Mouse (Mus musculus) intestine, embryonic 16.5 days (tissue): ENCODE data around the gene Wipf2. TPM values are rescaled to one million over a fixed set of nuclear protein-coding genes. Genes with fewer than 3 reads are reported as not detected.
A peak's percentile ranks its signal among the peaks of the same experiment; 100 is the strongest.

Experiments used
- ATAC-seq: fragments of 200-750 bp; cut with Nextera tagmentation; 2 replicates; pipeline ENCODE4 v1.8.0; 2017; ENCODE audit warnings: moderate TSS enrichment, moderate library complexity
- H3K27ac ChIP-seq: fragments of 300-500 bp; sonication (generic); 2 replicates; pipeline ENCODE4 v1.5.1; 2014; ENCODE audit warnings: mild to moderate bottlenecking, low read length
- H3K27me3 ChIP-seq: fragments of 300-500 bp; sonication (generic); replicated peaks from 2 replicates; pipeline ENCODE4 v1.6.1; 2014; ENCODE audit warnings: low read length, control low read depth, mixed read lengths; ENCODE audit not compliant: control insufficient read depth, insufficient read depth
- H3K36me3 ChIP-seq: fragments of 300-500 bp; sonication (generic); 2 replicates; pipeline ENCODE4 v1.6.1; 2014; ENCODE audit warnings: low read length, control low read depth; ENCODE audit not compliant: control insufficient read depth, insufficient read depth
- H3K4me1 ChIP-seq: fragments of 300-500 bp; sonication (generic); 2 replicates; pipeline ENCODE4 v1.6.1; 2014; ENCODE audit warnings: low read length, control low read depth, mixed read lengths; ENCODE audit not compliant: control insufficient read depth, insufficient read depth
- H3K4me2 ChIP-seq: fragments of 300-500 bp; sonication (generic); 2 replicates; pipeline ENCODE4 v1.6.1; 2014; ENCODE audit warnings: low read depth, low read length, control low read depth
- H3K4me3 ChIP-seq: fragments of 300-500 bp; sonication (generic); 2 replicates; pipeline ENCODE4 v1.5.1; 2014; ENCODE audit warnings: mild to moderate bottlenecking, low read length
- H3K9ac ChIP-seq: fragments of 300-500 bp; sonication (generic); 2 replicates; pipeline ENCODE4 v1.6.1; 2014; ENCODE audit warnings: low read depth, low read length
- H3K9me3 ChIP-seq: fragments of 300-500 bp; sonication (generic); 2 replicates; pipeline ENCODE4 v1.6.1; 2016; ENCODE audit warnings: low read length, control low read depth; ENCODE audit not compliant: control insufficient read depth
- WGBS: fragments of 180-500 bp; shearing (Covaris S2); extraction: QIAGEN DNeasy Blood & Tissue Kit; methylation state at CpG from one replicate; pipeline ENCODE4 v1.1.7; 2014; 5-methylcytosine and 5-hydroxymethylcytosine counted together
- polyA plus RNA-seq: library from polyadenylated mRNA; unstranded; fragments of >200 nt; fragmentation: Nextera tagmentation; extraction: Ambion mirVana; gene quantifications from 2 replicates; pipeline ENCODE4 v1.2.1, GENCODE M21; 2015

Wipf2 gene
- polyA plus RNA-seq, 1 experiment from 2014 or later: 3.4 TPM

DNA sequence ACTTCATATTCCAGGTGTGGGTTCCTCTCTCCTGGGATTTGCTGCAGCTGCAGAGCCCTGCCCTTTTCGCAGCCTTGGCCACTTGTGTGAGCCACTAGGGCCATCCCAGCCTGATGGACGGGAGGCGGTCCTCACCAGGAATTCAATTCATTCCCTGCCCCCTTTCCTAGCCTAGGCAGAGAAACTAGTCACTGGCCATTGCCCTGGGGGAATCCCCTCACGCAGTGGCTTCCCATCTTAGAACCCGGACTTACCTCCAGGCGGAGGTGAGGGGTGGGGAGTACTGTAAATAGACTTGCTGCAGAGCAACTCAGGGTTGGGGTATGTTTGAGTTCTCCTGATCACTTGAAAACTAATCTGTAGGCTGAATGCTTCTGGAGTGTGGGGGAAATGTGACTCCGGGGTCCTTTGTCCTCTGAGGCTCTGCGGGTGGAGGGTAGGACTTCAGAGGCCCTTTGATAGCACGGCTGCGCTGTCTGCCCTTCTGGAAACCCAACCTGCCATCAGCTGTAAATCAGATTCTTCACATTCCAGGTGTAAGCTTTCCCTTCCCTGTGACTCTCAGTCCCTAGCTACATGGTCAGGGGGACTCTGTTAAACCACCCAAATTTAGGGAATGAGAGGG, 39.3 kb downstream of the Wipf2 start:
- Histone ChIP-seq H3K4me1 (peaks cover 26% of the 10 kb centered on the region), H3K9ac (0 out of 2 replicates have a peak overlapping the region, but pooled peaks have one; percentile 11), H3K27ac (no peak overlapping the region), H3K27me3 (no peaks in the 10 kb centered on the region), H3K36me3 (peaks cover 12% of the 10 kb centered on the region; the same call in 1 of the 2 replicates), H3K4me3 (no peak overlapping the region), H3K9me3 (no peaks in the 10 kb centered on the region), H3K4me2 (no peak overlapping the region)
- no peak for ATAC-seq
- WGBS: 24% methylated on average over 10 of the region's 10 CpGs

DNA sequence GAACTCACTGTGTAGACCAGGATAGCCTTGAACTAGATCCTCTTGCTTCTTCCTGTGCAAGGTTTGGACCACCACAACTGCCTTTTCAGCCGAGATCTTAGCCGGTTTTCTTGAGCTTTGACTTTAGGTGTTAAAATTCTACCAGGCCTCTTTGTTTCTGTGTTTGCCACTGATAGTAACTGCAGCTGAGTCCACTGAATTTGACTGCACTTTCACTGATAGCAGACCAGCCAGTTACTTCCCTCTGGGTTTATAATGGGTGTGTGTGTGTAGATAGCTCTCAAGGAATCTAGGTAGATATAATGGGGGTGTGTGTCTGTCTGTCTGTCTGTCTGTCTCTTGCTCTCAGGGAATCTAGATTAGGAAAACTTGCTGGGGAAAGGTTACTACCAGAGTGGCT, 41.1 kb downstream of the Wipf2 start:
- H3K9ac ChIP-seq: no peak overlapping the region
- H3K4me2 ChIP-seq: peak overlapping the region; percentile 14; the same call in 1 of the 2 replicates
- H3K27me3 ChIP-seq: no peaks in the 10 kb centered on the region
- peak; percentile 49 for ATAC-seq
- H3K9me3 ChIP-seq: no peaks in the 10 kb centered on the region
- H3K27ac ChIP-seq: peak overlapping the region; percentile 94
- peaks cover 41% of the 10 kb centered on the region for H3K4me1 ChIP-seq
- H3K36me3 ChIP-seq: peaks cover 7% of the 10 kb centered on the region; the same call in 1 of the 2 replicates
- H3K4me3 ChIP-seq: no peak overlapping the region
- 67% methylated on average over 2 of the region's 2 CpGs for WGBS

DNA sequence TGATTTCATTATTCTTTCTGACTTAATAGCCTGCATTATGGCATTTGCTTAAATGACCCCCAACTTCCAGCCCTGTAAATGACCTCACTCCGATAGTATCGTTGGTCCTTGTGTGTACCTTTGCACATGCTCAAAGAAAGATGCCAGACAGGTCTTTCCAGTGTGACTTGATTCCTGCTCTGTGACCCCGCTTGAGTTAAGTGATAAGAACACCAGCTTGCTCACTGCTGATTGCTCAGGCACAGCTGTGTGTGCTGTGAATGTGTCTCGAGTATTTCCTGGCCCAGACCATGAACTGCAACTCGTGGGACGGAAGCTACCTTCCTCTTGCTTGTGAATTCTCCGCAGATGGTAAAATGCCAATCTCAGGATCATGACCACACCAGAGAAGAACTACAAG, 41.6 kb downstream of the Wipf2 start:
- H3K9ac ChIP-seq: 0 out of 2 replicates have a peak overlapping the region, but pooled peaks have one; percentile 21
- H3K4me2 ChIP-seq: peak overlapping the region; percentile 41; the same call in 1 of the 2 replicates
- no peaks in the 10 kb centered on the region for H3K27me3 ChIP-seq
- peak; percentile 87 for ATAC-seq
- peaks cover 41% of the 10 kb centered on the region for H3K4me1 ChIP-seq
- 51% methylated on average over 7 of the region's 7 CpGs for WGBS
- H3K9me3 ChIP-seq: no peaks in the 10 kb centered on the region
- H3K27ac ChIP-seq: peak overlapping the region; percentile 94
- H3K4me3 ChIP-seq: no peak overlapping the region
- H3K36me3 ChIP-seq: peaks cover 4% of the 10 kb centered on the region; the same call in 1 of the 2 replicates

DNA sequence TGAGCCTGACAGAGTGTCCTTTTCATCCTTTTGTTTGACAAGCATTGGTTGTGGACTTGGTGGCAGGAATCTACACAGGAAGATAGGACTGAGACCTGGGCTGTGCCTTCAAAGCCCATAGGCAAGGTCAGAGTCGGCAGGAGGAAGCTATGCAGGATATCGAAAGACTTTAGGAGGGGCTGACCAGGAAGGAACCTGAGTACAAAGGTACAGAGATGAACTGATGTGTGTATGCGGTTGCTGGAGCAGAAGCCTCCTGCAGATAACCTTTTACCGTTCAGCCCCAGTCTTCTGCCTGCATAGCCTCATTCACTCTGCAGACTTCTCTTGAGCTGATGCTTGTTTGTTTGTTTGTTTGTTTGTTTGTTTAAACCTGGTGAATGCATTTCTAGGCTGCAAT, 42.1 kb downstream of the Wipf2 start:
- Histone ChIP-seq H3K36me3 (peaks cover 7% of the 10 kb centered on the region; the same call in 1 of the 2 replicates), H3K27ac (peak overlapping the region; percentile 94), H3K9ac (0 out of 2 replicates have a peak overlapping the region, but pooled peaks have one; percentile 21), H3K9me3 (no peaks in the 10 kb centered on the region), H3K27me3 (no peaks in the 10 kb centered on the region), H3K4me3 (no peak overlapping the region), H3K4me2 (peak overlapping the region; percentile 41), H3K4me1 (peaks cover 41% of the 10 kb centered on the region)
- 44% methylated on average over 4 of the region's 4 CpGs for WGBS
- peak; percentile 73 for ATAC-seq

DNA sequence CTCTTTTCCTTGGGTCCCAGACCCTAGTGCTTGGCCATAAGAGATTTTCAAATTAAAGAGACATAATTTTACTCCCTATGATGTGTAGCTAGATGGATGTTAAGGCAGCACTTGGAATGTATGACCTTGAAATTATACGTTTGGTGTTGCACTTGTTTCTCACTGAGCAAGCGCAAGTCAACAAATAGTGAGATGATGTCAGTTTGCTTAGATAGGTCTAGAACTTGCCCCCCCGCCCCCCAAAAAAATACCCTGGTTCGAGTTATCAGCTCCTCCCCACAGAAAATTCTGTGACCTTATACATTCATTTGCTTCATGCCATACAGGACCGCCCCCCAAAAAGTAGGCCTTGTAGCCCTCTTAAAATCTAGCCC, 43.6 kb downstream of the Wipf2 start:
- Histone ChIP-seq H3K9me3 (no peaks in the 10 kb centered on the region), H3K4me1 (peaks cover 44% of the 10 kb centered on the region), H3K4me2 (peak overlapping the region; percentile 53), H3K27ac (peak overlapping the region; percentile 94; the same call in 1 of the 2 replicates), H3K36me3 (0 out of 2 replicates have a peak, but pooled peaks cover 6% of the 10 kb centered on the region), H3K4me3 (peak overlapping the region; percentile 34; the same call in 1 of the 2 replicates), H3K9ac (0 out of 2 replicates have a peak overlapping the region, but pooled peaks have one; percentile 47), H3K27me3 (no peaks in the 10 kb centered on the region)
- ATAC-seq: no peak
- WGBS: 53% methylated on average over 5 of the region's 5 CpGs

DNA sequence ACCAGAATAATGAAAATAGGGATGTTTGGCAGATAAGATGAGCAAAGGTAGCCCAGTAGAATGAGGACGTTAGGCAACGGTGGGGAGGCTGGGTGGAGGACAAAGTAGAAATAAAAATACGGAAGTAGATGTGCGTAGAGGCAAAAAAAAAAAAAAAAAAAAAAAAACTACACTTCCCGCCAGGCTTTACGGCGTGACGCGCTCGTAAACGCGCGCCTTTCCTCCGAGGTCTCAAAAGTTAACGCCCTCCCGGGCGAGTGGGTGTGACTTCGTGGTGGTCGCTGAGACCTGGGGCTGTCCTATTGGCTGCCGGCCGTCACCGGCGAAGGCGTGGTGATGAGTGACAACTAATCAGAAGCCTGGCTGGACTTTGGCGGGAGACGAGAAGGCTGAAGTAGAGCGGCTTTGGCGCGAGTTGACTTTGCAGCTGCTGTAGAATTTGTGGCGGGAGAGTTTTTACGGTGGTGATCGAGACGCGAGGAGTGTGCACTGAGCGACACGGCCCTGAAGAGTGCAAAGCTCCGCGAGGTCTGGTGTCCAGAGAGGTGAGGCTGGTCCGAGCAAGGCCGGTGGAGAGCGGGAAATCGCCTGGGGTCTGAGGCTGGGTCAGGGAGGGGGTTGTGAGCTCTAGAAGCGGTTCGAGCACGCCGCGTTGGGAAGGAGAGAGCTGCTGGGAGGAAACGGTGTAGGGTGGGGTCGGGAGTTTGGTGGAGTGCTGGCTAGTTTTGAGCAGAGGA, 44.2 kb downstream of the Wipf2 start, which contains the start of gene Cdc6:
Gene Cdc6, plus strand, starts transcription at position 365 of the 737 bp plus-strand sequence.
- Histone ChIP-seq H3K36me3 (0 out of 2 replicates have a peak, but pooled peaks cover 6% of the 10 kb centered on the region), H3K4me2 (peak within 1 kb of the TSS; percentile 96), H3K27ac (peak within 1 kb of the TSS; percentile 94), H3K4me3 (peak within 1 kb of the TSS; percentile 68), H3K27me3 (no peaks in the 10 kb centered on the region), H3K9ac (peak within 1 kb of the TSS; percentile 72), H3K4me1 (peaks cover 40% of the 10 kb centered on the region), H3K9me3 (no peaks in the 10 kb centered on the region)
- under 1% methylated on average over 49 of the region's 49 CpGs for WGBS
- ATAC-seq: peak; percentile 88

DNA sequence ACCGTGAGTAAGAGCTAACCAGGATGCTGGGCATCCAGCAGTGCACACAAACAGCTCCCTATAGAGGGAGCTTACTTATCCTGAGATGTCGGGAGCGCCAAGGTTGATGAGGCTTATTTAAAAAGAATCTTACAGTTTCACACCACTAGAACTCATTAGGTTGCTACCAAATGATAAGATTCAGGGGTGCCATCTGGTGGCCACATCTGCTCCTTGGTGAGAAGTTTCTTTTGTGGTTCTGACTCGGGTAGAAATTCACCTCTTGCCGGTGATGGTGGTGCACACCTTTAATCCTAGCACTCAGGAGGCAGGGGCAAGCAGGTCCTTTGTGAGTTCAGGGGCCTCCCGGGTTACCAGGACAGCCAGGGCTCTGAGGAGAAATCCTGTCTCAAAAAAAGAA, 46.2 kb downstream of the Wipf2 start:
- no peaks in the 10 kb centered on the region for H3K9me3 ChIP-seq
- 0 out of 2 replicates have a peak, but pooled peaks cover 6% of the 10 kb centered on the region for H3K36me3 ChIP-seq
- no peak overlapping the region for H3K27ac ChIP-seq
- H3K4me1 ChIP-seq: peaks cover 32% of the 10 kb centered on the region
- H3K27me3 ChIP-seq: no peaks in the 10 kb centered on the region
- H3K4me2 ChIP-seq: no peak overlapping the region; the same call in 1 of the 2 replicates
- ATAC-seq: no peak
- H3K4me3 ChIP-seq: peak overlapping the region; percentile 6; the same call in 1 of the 2 replicates
- WGBS: 32% methylated on average over 6 of the region's 6 CpGs
- H3K9ac ChIP-seq: peak overlapping the region; percentile 26; the same call in 1 of the 2 replicates

DNA sequence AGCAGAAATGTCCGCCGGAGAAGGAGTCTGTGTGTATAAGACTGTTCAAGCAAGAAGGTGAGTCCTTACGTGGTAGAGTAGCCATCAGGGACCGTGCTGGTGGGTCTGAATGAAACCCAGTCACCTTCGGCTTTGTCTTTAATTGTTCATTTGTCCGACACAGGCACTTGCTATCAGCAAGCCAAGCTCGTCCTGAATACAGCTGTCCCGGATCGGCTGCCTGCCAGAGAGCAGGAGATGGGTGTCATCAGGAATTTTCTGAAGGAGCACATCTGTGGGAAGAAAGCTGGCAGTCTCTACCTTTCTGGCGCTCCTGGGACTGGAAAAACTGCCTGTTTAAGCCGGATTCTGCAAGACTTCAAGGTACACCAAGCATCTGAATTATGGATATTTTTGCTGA, 47.0 kb downstream of the Wipf2 start:
- Histone ChIP-seq H3K9ac (no peak overlapping the region), H3K4me2 (no peak overlapping the region), H3K4me3 (no peak overlapping the region), H3K36me3 (0 out of 2 replicates have a peak, but pooled peaks cover 6% of the 10 kb centered on the region), H3K27me3 (no peaks in the 10 kb centered on the region), H3K27ac (no peak overlapping the region), H3K4me1 (peaks cover 32% of the 10 kb centered on the region), H3K9me3 (no peaks in the 10 kb centered on the region)
- no peak for ATAC-seq
- WGBS: 87% methylated on average over 11 of the region's 11 CpGs

DNA sequence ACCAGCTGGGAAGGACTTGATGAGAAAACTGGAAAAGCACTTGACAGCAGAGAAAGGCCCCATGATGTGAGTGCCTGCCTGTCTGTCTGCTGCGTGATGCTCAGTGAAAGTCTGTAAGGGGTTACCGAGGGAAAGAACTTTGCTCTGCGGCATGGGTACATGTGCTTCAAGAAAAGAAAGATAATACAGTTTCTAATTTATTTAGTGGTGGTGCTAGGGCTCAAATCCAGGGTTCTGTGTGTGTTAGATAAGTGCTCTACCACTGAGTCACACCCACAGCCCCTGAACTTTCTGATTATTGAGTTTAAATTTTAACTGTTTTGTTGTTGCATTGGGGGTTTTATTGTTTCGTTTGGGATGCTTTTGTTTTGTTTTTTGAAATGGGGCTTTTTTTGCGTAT, 48.1 kb downstream of the Wipf2 start:
- Histone ChIP-seq H3K9ac (no peak overlapping the region), H3K27me3 (no peaks in the 10 kb centered on the region), H3K4me1 (peaks cover 26% of the 10 kb centered on the region), H3K4me3 (no peak overlapping the region), H3K36me3 (0 out of 2 replicates have a peak, but pooled peaks cover 6% of the 10 kb centered on the region), H3K27ac (no peak overlapping the region), H3K9me3 (no peaks in the 10 kb centered on the region), H3K4me2 (no peak overlapping the region)
- ATAC-seq: no peak
- 77% methylated on average over 5 of the region's 5 CpGs for WGBS
